Mouse (Mus musculus): ENCODE measurements around the gene Phf11b. TPM values are rescaled to one million over a fixed set of nuclear protein-coding genes. Genes with fewer than 3 reads are reported as not detected.
"Not testable (repeated sequence)": the region's sequence is repeated elsewhere in the genome, so short reads cannot be mapped to it uniquely, and the experiment has no call there.

Gene Phf11b
- 0.33 and 0.45 TPM in 2 replicates for polyA plus RNA-seq (2016; fragmentation: Nextera tagmentation; extraction: Ambion mirVana)

DNA sequence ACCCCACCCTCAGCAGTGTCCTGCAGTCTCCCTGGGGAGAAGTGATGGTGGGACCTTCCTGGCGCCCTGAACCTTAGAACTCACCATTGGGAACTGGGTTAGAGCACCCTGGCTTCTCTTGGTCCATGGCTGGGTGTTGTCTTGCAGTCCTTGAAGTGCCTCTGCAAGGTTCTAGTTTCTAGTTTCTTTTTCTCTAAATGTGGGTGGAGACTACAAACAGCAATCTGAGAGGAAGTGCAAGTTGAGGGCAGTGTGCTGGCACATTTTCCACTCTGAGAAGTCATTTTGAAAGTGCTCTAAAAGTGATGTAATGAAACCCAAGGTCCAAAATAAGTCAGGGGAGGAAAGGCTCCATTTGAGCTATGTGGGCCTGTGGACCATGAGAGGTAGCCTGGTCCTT is at the start of gene Phf11b:
TSS of gene Phf11b (minus strand) at position 163 of the 400 bp plus-strand sequence.
- not testable (repeated sequence) for H3K4me1 ChIP-seq (replicated peaks); H3K27me3 ChIP-seq (replicated peaks); H3K27ac ChIP-seq (ENCODE audit: poor library complexity, severe bottlenecking); H3K36me3 ChIP-seq; H3K9ac ChIP-seq; H3K9me3 ChIP-seq (replicated peaks); ATAC-seq (ENCODE audit: insufficient number of reproducible peaks, low FRiP score); H3K4me3 ChIP-seq; H3K4me2 ChIP-seq
- 67% methylated on average over 1 of the region's 1 CpGs for WGBS

- H3K27ac ChIP-seq (ENCODE audit: poor library complexity, severe bottlenecking); H3K9me3 ChIP-seq (replicated peaks); H3K4me3 ChIP-seq; H3K4me1 ChIP-seq (replicated peaks); H3K36me3 ChIP-seq; ATAC-seq (ENCODE audit: insufficient number of reproducible peaks, low FRiP score); H3K27me3 ChIP-seq (replicated peaks); H3K9ac ChIP-seq; H3K4me2 ChIP-seq: not testable (repeated sequence)
- WGBS = 62% methylated on average over 4 of the region's 4 CpGs
Observed at GRCm38 (mm10) chr14:59390181-59390580, 49.0 kb upstream of the Phf11b start.

- no peak overlapping the region for H3K4me2 ChIP-seq
- no peak for ATAC-seq (ENCODE audit: insufficient number of reproducible peaks, low FRiP score)
- WGBS = 62% methylated on average over 1 of the region's 1 CpGs
- H3K9me3 ChIP-seq (replicated peaks) = no peaks in the 10 kb centered on the region
- no peak overlapping the region for H3K9ac ChIP-seq
- no peaks in the 10 kb centered on the region for H3K36me3 ChIP-seq
- H3K4me3 ChIP-seq = no peak overlapping the region
- no peak overlapping the region for H3K27ac ChIP-seq (ENCODE audit: poor library complexity, severe bottlenecking)
- no peaks in the 10 kb centered on the region for H3K4me1 ChIP-seq (replicated peaks)
- no peaks in the 10 kb centered on the region for H3K27me3 ChIP-seq (replicated peaks)
Observed at GRCm38 (mm10) chr14:59389532-59389931, 48.4 kb upstream of the Phf11b start.

DNA sequence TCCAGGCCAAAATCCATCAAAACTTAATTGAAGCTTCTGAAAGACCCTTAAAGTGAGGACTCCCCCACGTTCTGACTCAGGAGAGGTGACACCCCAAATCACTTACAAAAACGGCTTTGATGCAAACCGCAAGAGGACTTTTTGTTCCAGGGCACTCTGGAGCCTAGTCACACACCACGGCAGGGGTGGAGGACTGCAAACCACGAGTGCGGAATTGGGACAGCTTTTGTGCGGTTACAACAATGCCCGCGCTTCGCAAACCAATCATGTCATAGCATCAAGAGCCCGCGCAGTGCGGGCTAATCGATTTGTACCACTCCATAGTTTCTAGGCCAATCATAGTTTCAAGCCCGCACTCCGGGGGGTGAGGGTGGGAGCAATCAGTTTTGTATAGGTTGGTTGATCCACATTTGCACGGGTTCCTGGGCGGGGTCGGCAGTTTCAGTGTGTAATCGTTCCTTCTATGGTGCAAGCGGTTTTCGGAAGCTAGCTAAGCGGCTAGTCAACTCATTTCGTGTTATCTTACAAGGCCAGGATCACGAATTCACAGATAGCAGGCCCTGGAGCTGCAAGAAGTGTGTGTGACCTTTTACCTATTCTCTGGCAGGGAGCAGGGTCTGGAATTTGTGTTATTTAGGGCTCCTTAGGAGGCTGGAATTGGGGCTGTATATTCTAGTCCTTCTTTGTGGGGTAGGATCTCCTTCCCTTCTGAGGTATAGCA is 29.4 kb upstream of the Phf11b start:
- no peak overlapping the region for H3K4me3 ChIP-seq
- no peak overlapping the region for H3K4me2 ChIP-seq
- no peak overlapping the region for H3K9ac ChIP-seq
- H3K9me3 ChIP-seq (replicated peaks) = peaks cover 12% of the 10 kb centered on the region
- 83% methylated on average over 25 of the region's 25 CpGs for WGBS
- H3K27me3 ChIP-seq (replicated peaks) = no peaks in the 10 kb centered on the region
- peaks cover 11% of the 10 kb centered on the region for H3K4me1 ChIP-seq (replicated peaks)
- no peak overlapping the region for H3K27ac ChIP-seq (ENCODE audit: poor library complexity, severe bottlenecking)
- no peaks in the 10 kb centered on the region for H3K36me3 ChIP-seq
- no peak for ATAC-seq (ENCODE audit: insufficient number of reproducible peaks, low FRiP score)

DNA sequence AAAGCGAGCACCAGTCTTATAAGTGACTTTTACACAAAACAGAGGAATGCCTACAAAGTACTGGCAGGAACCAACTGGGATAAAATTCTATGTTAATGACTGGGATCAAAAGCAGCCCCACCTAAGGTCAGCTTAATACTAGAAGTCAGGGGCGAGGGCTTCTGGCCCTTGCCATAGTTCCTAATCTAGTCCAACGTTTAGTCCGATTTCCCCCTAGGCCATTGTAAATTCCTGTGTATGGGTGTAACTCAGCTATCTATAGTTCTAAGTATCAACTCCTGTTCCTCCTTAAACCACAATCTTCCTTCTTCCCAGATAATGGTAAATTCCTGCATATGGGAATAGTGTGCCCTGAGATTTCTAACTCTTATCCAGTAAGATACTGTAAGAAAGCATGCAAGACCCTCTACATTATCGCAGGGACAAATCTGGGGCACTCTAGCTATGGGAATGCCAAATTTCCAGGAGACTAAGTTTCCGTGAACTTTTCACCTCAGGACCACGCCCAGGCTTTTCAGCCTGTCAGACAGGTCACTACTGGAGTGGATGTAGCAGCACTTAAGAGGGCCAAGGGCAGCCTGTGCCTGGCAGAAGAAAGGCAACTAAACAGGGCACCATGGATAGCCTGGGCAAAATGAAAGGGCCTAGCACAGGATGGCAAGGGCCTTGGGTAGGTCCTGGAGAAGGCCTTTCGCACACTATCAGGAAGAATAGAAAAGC is 25.4 kb upstream of the Phf11b start:
- Histone ChIP-seq H3K36me3 (no peaks in the 10 kb centered on the region), H3K4me3 (no peak overlapping the region), H3K9ac (no peak overlapping the region), H3K4me1 (replicated peaks) (peaks cover 17% of the 10 kb centered on the region), H3K9me3 (replicated peaks) (peaks cover 8% of the 10 kb centered on the region), H3K27ac (ENCODE audit: poor library complexity, severe bottlenecking) (no peak overlapping the region), H3K27me3 (replicated peaks) (no peaks in the 10 kb centered on the region), H3K4me2 (no peak overlapping the region)
- WGBS = 50% methylated on average over 8 of the region's 8 CpGs
- no peak for ATAC-seq (ENCODE audit: insufficient number of reproducible peaks, low FRiP score)

DNA sequence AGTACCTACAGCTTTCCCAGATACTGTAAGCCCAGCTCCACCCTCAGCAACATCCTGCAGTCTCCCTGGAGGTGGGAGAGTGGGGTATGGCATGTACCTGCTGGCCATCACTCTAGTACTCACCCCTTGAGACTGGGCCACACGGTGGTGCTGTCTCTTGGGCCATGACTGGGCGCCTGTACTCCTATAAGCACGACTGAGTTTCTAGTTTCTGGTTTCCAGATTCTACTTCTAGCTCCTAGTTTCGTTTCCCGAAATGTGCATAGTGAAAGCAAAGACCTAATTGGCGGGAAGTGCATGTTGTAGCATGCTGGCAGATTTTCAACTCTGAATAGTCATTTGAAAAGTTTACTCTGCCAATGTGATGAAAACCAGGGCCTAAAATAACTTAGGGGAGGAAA is 24.1 kb upstream of the Phf11b start, which contains the start of gene Phf11d:
TSS of gene Phf11d (minus strand) at position 227 of the 401 bp plus-strand sequence.
- no peak within 1 kb of the TSS for H3K9ac ChIP-seq
- H3K36me3 ChIP-seq = no peaks in the 10 kb centered on the region
- no peak for ATAC-seq (ENCODE audit: insufficient number of reproducible peaks, low FRiP score)
- WGBS = 65% methylated on average over 6 of the region's 6 CpGs
- H3K27me3 ChIP-seq (replicated peaks) = no peaks in the 10 kb centered on the region
- H3K4me1 ChIP-seq (replicated peaks) = peaks cover 17% of the 10 kb centered on the region
- peak within 1 kb of the TSS; percentile 24; the same call in 1 of the 2 replicates for H3K4me2 ChIP-seq
- H3K27ac ChIP-seq (ENCODE audit: poor library complexity, severe bottlenecking) = peak within 1 kb of the TSS; percentile 25; the same call in 1 of the 2 replicates
- H3K4me3 ChIP-seq = no peak within 1 kb of the TSS
- no peaks in the 10 kb centered on the region for H3K9me3 ChIP-seq (replicated peaks)

- WGBS = 70% methylated on average over 1 of the region's 1 CpGs
- H3K27me3 ChIP-seq (replicated peaks) = no peaks in the 10 kb centered on the region
- no peak overlapping the region for H3K27ac ChIP-seq (ENCODE audit: poor library complexity, severe bottlenecking)
- no peak overlapping the region for H3K4me2 ChIP-seq
- H3K36me3 ChIP-seq = no peaks in the 10 kb centered on the region
- no peak overlapping the region for H3K9ac ChIP-seq
- H3K9me3 ChIP-seq (replicated peaks) = no peaks in the 10 kb centered on the region
- no peak for ATAC-seq (ENCODE audit: insufficient number of reproducible peaks, low FRiP score)
- no peak overlapping the region for H3K4me3 ChIP-seq
- no peaks in the 10 kb centered on the region for H3K4me1 ChIP-seq (replicated peaks)
Observed at GRCm38 (mm10) chr14:59339541-59339940, 1.6 kb downstream of the Phf11b start.

DNA sequence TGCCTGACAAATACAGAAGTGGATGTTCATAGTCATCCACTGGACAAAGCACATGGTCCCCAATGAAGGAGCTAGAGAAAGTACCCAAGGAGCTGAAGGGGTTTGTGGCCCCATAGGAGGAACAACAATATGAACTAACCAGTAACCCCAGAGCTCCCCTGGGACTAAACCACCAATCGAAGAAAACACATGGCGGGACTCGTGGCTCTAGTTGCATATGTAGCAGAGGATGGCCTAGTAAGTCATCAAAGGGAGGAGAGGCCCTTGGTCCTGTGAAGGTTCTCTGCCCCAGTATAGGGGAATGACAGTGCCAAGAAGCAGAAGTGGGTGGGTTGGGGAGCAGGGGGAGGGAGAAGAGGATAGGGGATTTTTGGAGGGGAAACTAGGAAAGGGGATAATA is 5.1 kb downstream of the Phf11b start:
- not testable (repeated sequence) for H3K4me3 ChIP-seq; H3K4me2 ChIP-seq; H3K36me3 ChIP-seq; H3K27me3 ChIP-seq (replicated peaks); H3K9me3 ChIP-seq (replicated peaks); H3K27ac ChIP-seq (ENCODE audit: poor library complexity, severe bottlenecking); H3K4me1 ChIP-seq (replicated peaks); ATAC-seq (ENCODE audit: insufficient number of reproducible peaks, low FRiP score); H3K9ac ChIP-seq
- WGBS = 87% methylated on average over 3 of the region's 3 CpGs

- H3K27ac ChIP-seq (ENCODE audit: poor library complexity, severe bottlenecking); H3K9ac ChIP-seq; H3K27me3 ChIP-seq (replicated peaks); H3K4me1 ChIP-seq (replicated peaks); H3K4me3 ChIP-seq; H3K36me3 ChIP-seq; H3K4me2 ChIP-seq; H3K9me3 ChIP-seq (replicated peaks); ATAC-seq (ENCODE audit: insufficient number of reproducible peaks, low FRiP score): not testable (repeated sequence)
- WGBS = 38% methylated on average over 3 of the region's 3 CpGs
Observed at GRCm38 (mm10) chr14:59330499-59330898, 10.7 kb downstream of the Phf11b start.

GRCm38 (mm10) chr14:59319970-59320369 is 21.2 kb downstream of the Phf11b start:
- H3K9ac ChIP-seq; H3K27ac ChIP-seq (ENCODE audit: poor library complexity, severe bottlenecking); H3K9me3 ChIP-seq (replicated peaks); H3K27me3 ChIP-seq (replicated peaks); H3K4me3 ChIP-seq; H3K36me3 ChIP-seq; H3K4me2 ChIP-seq; ATAC-seq (ENCODE audit: insufficient number of reproducible peaks, low FRiP score); H3K4me1 ChIP-seq (replicated peaks): not testable (repeated sequence)
- 81% methylated on average over 6 of the region's 6 CpGs for WGBS

GRCm38 (mm10) chr14:59319036-59319435 is 22.1 kb downstream of the Phf11b start:
- H3K9ac ChIP-seq; H3K27ac ChIP-seq (ENCODE audit: poor library complexity, severe bottlenecking); H3K4me1 ChIP-seq (replicated peaks); H3K27me3 ChIP-seq (replicated peaks); H3K4me2 ChIP-seq; H3K9me3 ChIP-seq (replicated peaks); H3K36me3 ChIP-seq; H3K4me3 ChIP-seq; ATAC-seq (ENCODE audit: insufficient number of reproducible peaks, low FRiP score): not testable (repeated sequence)
- 88% methylated on average over 3 of the region's 3 CpGs for WGBS
